Mouse (Mus musculus): ENCODE measurements around the gene Olfr114.

Olfr114 gene

DNA sequence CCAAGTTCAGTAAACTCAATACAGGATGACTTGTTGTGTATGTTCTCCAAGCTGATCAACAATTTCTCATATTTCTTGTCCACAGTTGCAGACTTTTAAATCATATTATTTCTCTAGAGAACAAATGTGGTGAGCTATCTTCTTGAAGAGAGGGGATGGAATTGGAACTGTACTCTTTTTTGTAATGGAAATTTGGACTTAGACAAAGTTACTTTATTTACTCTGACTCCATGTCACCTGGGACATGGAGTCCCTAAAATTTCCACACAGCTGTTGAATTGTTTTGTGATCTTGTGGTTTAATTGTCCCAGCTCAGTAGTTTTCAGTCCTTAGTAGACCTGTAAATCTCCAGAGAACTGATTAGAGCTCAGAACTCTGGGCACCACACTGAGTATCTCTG, at the start of gene Olfr114:
TSS of gene Olfr114 (minus strand) at position 101 of the 400 bp plus-strand sequence.
- DNase-seq (ENCODE audit: low read depth), result no peak

DNA sequence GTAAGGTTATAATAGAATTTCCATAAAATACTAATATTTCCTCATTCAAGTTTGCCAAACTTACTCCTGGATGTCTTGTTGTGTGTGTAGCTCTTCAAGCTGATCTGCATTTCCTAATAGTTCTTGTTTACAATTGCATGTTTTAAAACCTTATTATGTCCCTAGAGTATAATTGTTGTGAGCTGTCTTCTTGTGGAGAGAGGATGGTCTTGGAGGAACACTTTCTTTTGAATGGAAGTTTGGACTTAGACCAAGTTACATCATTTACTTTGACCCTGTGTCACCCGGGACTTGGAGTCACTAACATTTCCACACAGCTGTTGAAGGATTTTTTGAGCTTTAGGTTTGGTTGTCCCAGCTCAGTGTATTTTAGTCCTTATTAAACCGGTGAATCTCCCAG, 34.5 kb upstream of the Olfr114 start, which contains the start of the genes Olfr115 and Olfr116:
TSS of gene Olfr115 (minus strand) at position 101 of the 400 bp plus-strand sequence.
TSS of gene Olfr116 (minus strand) at position 191 of the 400 bp plus-strand sequence.
- no peak for DNase-seq (ENCODE audit: low read depth)

DNA sequence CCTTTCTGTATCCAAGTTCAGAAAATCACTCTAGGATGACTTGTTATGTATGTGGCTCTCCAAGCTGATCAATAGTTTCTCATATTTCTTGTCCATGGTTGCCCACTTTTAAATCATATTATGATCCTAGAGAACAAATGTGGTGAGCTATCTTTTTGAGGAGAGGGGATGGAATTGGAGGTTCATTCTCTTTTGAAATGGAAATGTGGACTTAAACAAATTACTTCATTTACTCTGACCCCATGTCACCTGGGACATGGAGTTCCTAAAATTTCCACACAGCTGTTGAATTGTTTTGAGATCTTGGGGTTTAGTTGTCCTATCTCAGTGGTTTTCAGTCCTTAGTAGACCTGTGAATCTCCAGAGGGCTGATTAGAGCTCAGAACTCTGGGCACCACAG, 15.0 kb downstream of the Olfr114 start, which contains the start of gene Olfr113:
TSS of gene Olfr113 (minus strand) at position 101 of the 400 bp plus-strand sequence.
- no peak for DNase-seq (ENCODE audit: low read depth)

DNA sequence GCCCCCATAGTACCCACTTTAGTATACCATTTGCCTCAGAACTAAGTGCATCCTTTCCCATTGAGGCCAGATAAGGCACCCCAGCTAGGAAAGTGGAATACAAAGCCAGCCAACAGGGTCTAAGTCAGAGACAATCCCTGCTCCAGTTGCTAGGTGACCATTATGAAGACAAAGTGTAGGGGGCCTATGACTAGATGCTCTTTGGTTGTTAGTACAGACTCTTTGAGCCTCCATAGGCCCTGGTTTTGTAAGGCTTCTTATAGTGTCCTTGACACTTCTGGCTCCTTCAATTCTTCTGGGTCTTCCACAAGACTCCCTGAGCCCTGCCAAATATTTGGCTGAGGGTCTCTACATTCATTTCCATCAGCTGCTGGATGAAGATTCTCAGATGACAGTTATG, 23.2 kb downstream of the Olfr114 start, which contains the start of gene Olfr112:
TSS of gene Olfr112 (minus strand) at position 101 of the 400 bp plus-strand sequence.
- DNase-seq (ENCODE audit: low read depth), result no peak

DNA sequence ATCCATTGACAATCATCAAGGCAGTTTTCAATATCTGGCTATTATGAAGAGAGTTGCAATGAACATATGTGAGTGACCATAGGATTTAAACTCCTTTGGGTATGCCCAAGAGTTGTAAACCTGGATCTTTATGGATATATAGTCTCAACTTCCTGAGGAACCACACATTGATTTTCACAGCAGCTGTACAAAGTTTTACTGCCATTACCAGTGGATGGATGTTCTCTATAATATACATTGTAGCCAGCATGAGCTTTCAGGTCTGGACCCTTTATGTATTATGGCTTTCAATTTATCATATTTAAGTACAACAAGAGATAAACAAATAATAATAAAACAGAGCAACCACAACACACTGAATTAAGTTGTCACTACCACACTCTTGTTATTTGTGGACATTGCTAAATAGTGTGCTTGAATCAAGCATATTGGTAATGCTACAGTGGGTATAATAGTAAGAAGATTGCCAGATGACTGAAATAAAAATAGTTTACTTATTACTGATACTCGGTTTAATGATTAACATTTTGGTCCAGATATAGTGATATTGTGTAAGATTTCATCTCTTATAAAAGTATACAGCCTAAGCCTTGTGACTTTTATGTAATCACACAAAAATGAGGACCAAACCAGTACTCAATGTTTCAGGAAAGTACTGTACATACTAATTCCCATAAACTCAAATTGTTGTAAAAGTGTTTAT, 33.5 kb downstream of the Olfr114 start:
- no peak for DNase-seq (ENCODE audit: low read depth)

DNA sequence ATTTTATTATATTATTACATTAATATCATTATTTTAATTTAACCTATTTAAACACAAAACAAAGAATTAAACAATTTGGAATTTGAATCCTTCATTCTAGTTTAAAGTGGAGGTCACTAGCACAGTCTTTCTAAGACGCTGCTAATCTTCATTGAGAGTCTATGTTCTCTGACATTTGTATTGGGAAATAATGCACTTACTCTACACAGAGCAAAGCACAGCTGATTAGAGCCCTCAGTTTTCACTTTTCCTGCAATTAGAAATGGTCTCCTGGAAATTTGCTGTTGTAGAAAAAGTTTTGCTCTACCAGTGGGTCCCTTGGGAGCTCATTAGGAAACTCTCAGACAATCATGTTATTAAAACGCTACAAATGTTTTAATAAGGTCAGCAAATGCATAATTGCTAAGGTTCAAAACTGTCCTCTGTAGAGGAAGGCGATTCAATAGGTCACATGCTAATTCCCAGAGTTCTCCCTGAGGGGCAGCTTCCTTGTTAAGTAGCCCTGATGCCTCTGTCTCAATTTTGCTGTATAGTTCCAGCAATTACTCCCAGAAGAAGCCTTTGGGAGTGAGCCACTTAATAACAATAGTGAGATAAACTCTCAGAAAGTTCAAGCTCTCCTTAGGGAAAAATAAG, 48.6 kb downstream of the Olfr114 start:
- DNase-seq (ENCODE audit: low read depth), result no peak

DNA sequence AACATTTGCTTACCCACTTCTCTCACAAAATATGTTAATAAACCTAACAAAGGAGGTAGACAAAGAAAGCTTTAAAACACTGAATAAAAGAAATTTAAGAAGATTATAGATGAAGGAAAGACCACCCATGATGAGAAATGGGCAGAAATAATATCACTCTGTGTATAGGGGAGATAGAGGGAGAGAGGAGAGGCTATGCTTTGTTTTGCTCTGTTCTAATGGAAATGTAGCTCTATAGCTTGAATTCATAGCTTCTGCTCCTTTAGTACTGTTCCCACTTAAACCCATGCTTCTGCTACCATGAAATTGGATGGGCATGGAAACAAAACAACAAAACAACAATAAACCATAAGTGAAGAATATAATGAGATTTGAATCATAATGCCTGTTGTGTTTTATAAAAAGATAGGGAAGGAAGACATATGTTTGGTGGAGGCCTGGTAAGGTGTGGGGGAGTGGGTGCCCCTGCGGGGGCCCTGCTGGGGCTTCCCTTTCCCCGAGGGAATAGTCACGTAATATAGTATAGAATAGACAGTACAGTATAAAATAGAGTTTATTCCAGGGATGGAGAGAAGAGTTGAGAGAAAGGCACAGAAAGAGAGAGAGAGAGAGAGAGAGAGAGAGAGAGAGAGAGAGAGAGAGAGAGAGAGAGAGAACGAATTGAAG, 51.0 kb downstream of the Olfr114 start:
- DNase-seq (ENCODE audit: low read depth), result no peak
